Comparison of ENCODE assay signal across 9 mouse cellular contexts in the genomic region with DNA sequence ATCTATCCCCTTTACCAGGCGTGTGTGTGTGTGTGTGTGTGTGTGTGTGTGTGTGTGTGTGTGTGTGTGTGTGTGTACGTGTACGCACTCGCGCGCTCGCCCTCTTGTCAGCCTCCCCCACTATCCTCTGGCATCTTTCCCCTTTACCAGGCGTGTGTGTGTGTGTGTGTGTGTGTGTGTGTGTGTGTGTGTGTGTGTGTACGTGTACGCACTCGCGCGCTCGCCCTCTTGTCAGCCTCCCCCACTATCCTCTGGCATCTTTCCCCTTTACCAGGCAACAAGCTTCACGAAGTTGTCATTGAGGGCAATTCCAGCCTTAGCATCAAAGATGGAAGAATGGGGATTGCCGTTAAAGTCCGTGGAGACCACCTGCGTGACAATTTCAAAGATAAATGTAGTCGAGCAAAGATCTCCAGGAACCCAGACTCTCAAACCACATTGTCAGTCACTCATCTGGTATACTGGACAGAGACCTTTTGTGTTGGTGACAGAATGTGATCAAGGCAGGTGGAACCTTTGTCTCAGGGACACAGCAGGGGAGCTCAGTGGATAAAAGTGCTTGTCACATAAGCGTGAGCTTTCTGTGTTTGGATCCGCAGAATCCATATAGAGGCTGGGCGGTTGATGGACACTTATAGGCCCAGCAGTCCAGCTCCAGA. TPM values are rescaled to one million over a fixed set of nuclear protein-coding genes. Genes with fewer than 3 reads are reported as not detected.
DNase-seq lines count a peak whose midpoint lies in the region; ATAC-seq lines count a peak whose summit lies in the region.
"Not testable (repeated sequence)": the region's sequence is repeated elsewhere in the genome, so short reads cannot be mapped to it uniquely, and the experiment has no call there.
"Had no signal": no experiment of that assay in that cellular context is flagged by ENCODE, and none has a peak within 500 bp of the region (broad histone marks: within the 10 kb centered on the region; RNA-seq: fewer than 3 reads in every experiment).

No protein-coding gene starts in this region.

- 16% methylated on average over 8 of the region's 22 CpGs for WGBS in forebrain, embryonic 13.5 days
- 14% methylated on average over 21 of the region's 22 CpGs for WGBS in hindbrain, embryonic 10.5 days
- 21% methylated on average over 16 of the region's 22 CpGs for WGBS in kidney, embryonic 15.5 days
- 38% methylated on average over 9 of the region's 22 CpGs for WGBS in liver, embryonic 13.5 days (ENCODE audit: insufficient replicate concordance)
- 4% methylated on average over 16 of the region's 22 CpGs for WGBS in midbrain, embryonic 14.5 days
- 26% methylated on average over 10 of the region's 22 CpGs for WGBS in stomach, embryonic 14.5 days

- peak overlapping the region; percentile 64 for H3K4me3 ChIP-seq in forebrain, embryonic 13.5 days
- H3K4me3 ChIP-seq in hindbrain, embryonic 10.5 days: peak overlapping the region; percentile 73
- H3K4me3 ChIP-seq in kidney, embryonic 15.5 days (replicated peaks): peak overlapping the region; percentile 87
- H3K4me3 ChIP-seq in liver, embryonic 13.5 days (replicated peaks): peak overlapping the region; percentile 77
- H3K4me3 ChIP-seq in midbrain, embryonic 14.5 days (replicated peaks; ENCODE audit: low read depth, low read length): peak overlapping the region; percentile 78
- peak overlapping the region; percentile 72 for H3K4me3 ChIP-seq in stomach, embryonic 14.5 days (ENCODE audit: low read depth, low read length)

- DNase-seq in Muller cell, postnatal 12 days (ENCODE audit: inconsistent ontology term): peak; percentile 17
- DNase-seq in cerebellum, postnatal 14 days: peak; percentile 54 to 55
- DNase-seq in hindbrain, embryonic 10.5 days (ENCODE audit: low spot score): peak; percentile 12
- not testable (repeated sequence) for DNase-seq in liver, embryonic 13.5 days
- peak; percentile 56 for DNase-seq in midbrain, embryonic 14.5 days

- peak overlapping the region; percentile 73 for H3K4me2 ChIP-seq in forebrain, embryonic 13.5 days
- H3K4me2 ChIP-seq in kidney, embryonic 15.5 days: peak overlapping the region; percentile 65
- peak overlapping the region; percentile 92 for H3K4me2 ChIP-seq in liver, embryonic 13.5 days
- H3K4me2 ChIP-seq in midbrain, embryonic 14.5 days (ENCODE audit: low read length): peak overlapping the region; percentile 67
- peak overlapping the region; percentile 44 for H3K4me2 ChIP-seq in stomach, embryonic 14.5 days (replicated peaks; ENCODE audit: low read depth, low read length)

- H3K9ac ChIP-seq in forebrain, embryonic 13.5 days: peak overlapping the region; percentile 85
- H3K9ac ChIP-seq in kidney, embryonic 15.5 days: peak overlapping the region; percentile 61
- H3K9ac ChIP-seq in liver, embryonic 13.5 days: peak overlapping the region; percentile 87
- H3K9ac ChIP-seq in midbrain, embryonic 14.5 days (replicated peaks; ENCODE audit: low read length): peak overlapping the region; percentile 80
- peak overlapping the region; percentile 75 for H3K9ac ChIP-seq in stomach, embryonic 14.5 days (replicated peaks; ENCODE audit: low read depth, low read length)

- peak; percentile 22; the same call in 1 of the 2 replicates for ATAC-seq in forebrain, embryonic 13.5 days
- ATAC-seq in kidney, embryonic 15.5 days (replicated peaks; ENCODE audit: low FRiP score); liver, embryonic 13.5 days (ENCODE audit: low read depth); midbrain, embryonic 14.5 days (ENCODE audit: low FRiP score, low TSS enrichment); stomach, embryonic 14.5 days (ENCODE audit: insufficient number of reproducible peaks, insufficient read depth, low FRiP score, low read depth): not testable (repeated sequence)

- peaks cover 49% of the 10 kb centered on the region for H3K36me3 ChIP-seq in forebrain, embryonic 13.5 days (ENCODE audit: poor library complexity, severe bottlenecking)
- H3K36me3 ChIP-seq in hindbrain, embryonic 10.5 days: peaks cover 64% of the 10 kb centered on the region
- H3K36me3 ChIP-seq in kidney, embryonic 15.5 days: peaks cover 49% of the 10 kb centered on the region
- peaks cover 42% of the 10 kb centered on the region for H3K36me3 ChIP-seq in liver, embryonic 13.5 days
- H3K36me3 ChIP-seq in midbrain, embryonic 14.5 days (ENCODE audit: control insufficient read depth, insufficient read depth, low read length): peaks cover 30% of the 10 kb centered on the region
- peaks cover 12% of the 10 kb centered on the region for H3K36me3 ChIP-seq in stomach, embryonic 14.5 days (ENCODE audit: control insufficient read depth, insufficient read depth, low read length)

- not testable (repeated sequence) for H3K27me3 ChIP-seq in forebrain, embryonic 13.5 days; hindbrain, embryonic 10.5 days (ENCODE audit: insufficient read depth, poor library complexity, severe bottlenecking); kidney, embryonic 15.5 days; liver, embryonic 13.5 days; midbrain, embryonic 14.5 days (ENCODE audit: control insufficient read depth, insufficient read depth, low read length); stomach, embryonic 14.5 days (ENCODE audit: control insufficient read depth, insufficient read depth, low read length)

- H3K27ac ChIP-seq in forebrain, embryonic 13.5 days: peak overlapping the region; percentile 88
- peak overlapping the region; percentile 90 for H3K27ac ChIP-seq in hindbrain, embryonic 10.5 days
- peak overlapping the region; percentile 91 for H3K27ac ChIP-seq in kidney, embryonic 15.5 days
- peak overlapping the region; percentile 92 for H3K27ac ChIP-seq in liver, embryonic 13.5 days
- peak overlapping the region; percentile 94 for H3K27ac ChIP-seq in midbrain, embryonic 14.5 days (replicated peaks; ENCODE audit: low read depth, low read length)
- H3K27ac ChIP-seq in stomach, embryonic 14.5 days (ENCODE audit: low read length): peak overlapping the region; percentile 71

- H3K4me1 ChIP-seq in forebrain, embryonic 13.5 days: peaks cover 24% of the 10 kb centered on the region
- H3K4me1 ChIP-seq in hindbrain, embryonic 10.5 days (replicated peaks): peaks cover 32% of the 10 kb centered on the region
- peaks cover 21% of the 10 kb centered on the region for H3K4me1 ChIP-seq in kidney, embryonic 15.5 days
- H3K4me1 ChIP-seq in liver, embryonic 13.5 days (replicated peaks): peaks cover 30% of the 10 kb centered on the region
- H3K4me1 ChIP-seq in midbrain, embryonic 14.5 days (ENCODE audit: control insufficient read depth, insufficient read depth, low read length): peaks cover 24% of the 10 kb centered on the region
- not testable (repeated sequence) for H3K4me1 ChIP-seq in stomach, embryonic 14.5 days (ENCODE audit: control insufficient read depth, insufficient read depth, low read length)

- not testable (repeated sequence) for H3K9me3 ChIP-seq in forebrain, embryonic 13.5 days (replicated peaks); hindbrain, embryonic 10.5 days; kidney, embryonic 15.5 days (replicated peaks); liver, embryonic 13.5 days (replicated peaks); midbrain, embryonic 14.5 days (ENCODE audit: control insufficient read depth, low read length); stomach, embryonic 14.5 days (ENCODE audit: control insufficient read depth, low read depth, low read length)

RNA-seq across cellular contexts. Expression of gene Tmem147, which starts 0.9 kb away (rescaled TPM):
- polyA plus RNA-seq in forebrain, embryonic 13.5 days (2015; fragmentation: Nextera tagmentation; extraction: Ambion mirVana): 182 and 188 TPM in 2 replicates
- 163 and 170 TPM in 2 replicates for polyA plus RNA-seq in hindbrain, embryonic 10.5 days (2016; fragmentation: Nextera tagmentation; extraction: Ambion mirVana)
- polyA plus RNA-seq in kidney, embryonic 15.5 days (2015; fragmentation: Nextera tagmentation; extraction: Ambion mirVana): 180 and 192 TPM in 2 replicates
- 108 and 121 TPM in 2 replicates for polyA plus RNA-seq in liver, embryonic 13.5 days (2015; fragmentation: Nextera tagmentation; extraction: Ambion mirVana)
- 238 and 290 TPM in 2 replicates for polyA plus RNA-seq in midbrain, embryonic 14.5 days (2014; fragmentation: Nextera tagmentation; extraction: Ambion mirVana)
- polyA plus RNA-seq in stomach, embryonic 14.5 days (2014; fragmentation: Nextera tagmentation; extraction: Ambion mirVana): 210 and 215 TPM in 2 replicates

RNA-seq across cellular contexts. Expression of gene Gapdhs, which starts 13.3 kb away (rescaled TPM):
- 0.93 and 1.0 TPM in 2 replicates for polyA plus RNA-seq in forebrain, embryonic 13.5 days (2015; fragmentation: Nextera tagmentation; extraction: Ambion mirVana)
- 0.26 and 0.69 TPM in 2 replicates for polyA plus RNA-seq in hindbrain, embryonic 10.5 days (2016; fragmentation: Nextera tagmentation; extraction: Ambion mirVana)
- polyA plus RNA-seq in kidney, embryonic 15.5 days (2015; fragmentation: Nextera tagmentation; extraction: Ambion mirVana): 0.35 and 0.68 TPM in 2 replicates
- not detected in 2 replicates for polyA plus RNA-seq in liver, embryonic 13.5 days (2015; fragmentation: Nextera tagmentation; extraction: Ambion mirVana)
- 0.83 and 1.2 TPM in 2 replicates for polyA plus RNA-seq in midbrain, embryonic 14.5 days (2014; fragmentation: Nextera tagmentation; extraction: Ambion mirVana)
- polyA plus RNA-seq in stomach, embryonic 14.5 days (2014; fragmentation: Nextera tagmentation; extraction: Ambion mirVana): 0.29 and 0.74 TPM in 2 replicates

RNA-seq across cellular contexts. Expression of gene Atp4a, which starts 18.2 kb away (rescaled TPM):
- 0.79 and 1.4 TPM in 2 replicates for polyA plus RNA-seq in forebrain, embryonic 13.5 days (2015; fragmentation: Nextera tagmentation; extraction: Ambion mirVana)
- 0.91 and 1.6 TPM in 2 replicates for polyA plus RNA-seq in hindbrain, embryonic 10.5 days (2016; fragmentation: Nextera tagmentation; extraction: Ambion mirVana)
- 1.3 and 1.5 TPM in 2 replicates for polyA plus RNA-seq in kidney, embryonic 15.5 days (2015; fragmentation: Nextera tagmentation; extraction: Ambion mirVana)
- polyA plus RNA-seq in liver, embryonic 13.5 days (2015; fragmentation: Nextera tagmentation; extraction: Ambion mirVana): 1.1 and 1.7 TPM in 2 replicates
- polyA plus RNA-seq in midbrain, embryonic 14.5 days (2014; fragmentation: Nextera tagmentation; extraction: Ambion mirVana): 0.53 and 1.1 TPM in 2 replicates
- polyA plus RNA-seq in stomach, embryonic 14.5 days (2014; fragmentation: Nextera tagmentation; extraction: Ambion mirVana): 1.8 and 2.3 TPM in 2 replicates
- polyA plus RNA-seq: Patski had no signal

RNA-seq across cellular contexts. Expression of gene Sbsn, which starts 21.1 kb away (rescaled TPM):
- 1.5 and 1.9 TPM in 2 replicates for polyA plus RNA-seq in forebrain, embryonic 13.5 days (2015; fragmentation: Nextera tagmentation; extraction: Ambion mirVana)
- 0.72 and 0.93 TPM in 2 replicates for polyA plus RNA-seq in hindbrain, embryonic 10.5 days (2016; fragmentation: Nextera tagmentation; extraction: Ambion mirVana)
- polyA plus RNA-seq in kidney, embryonic 15.5 days (2015; fragmentation: Nextera tagmentation; extraction: Ambion mirVana): 2.2 and 2.6 TPM in 2 replicates
- polyA plus RNA-seq in liver, embryonic 13.5 days (2015; fragmentation: Nextera tagmentation; extraction: Ambion mirVana): 0.08 and 0.22 TPM in 2 replicates
- polyA plus RNA-seq in midbrain, embryonic 14.5 days (2014; fragmentation: Nextera tagmentation; extraction: Ambion mirVana): 0.82 and 3.8 TPM in 2 replicates
- 0.91 and 1.1 TPM in 2 replicates for polyA plus RNA-seq in stomach, embryonic 14.5 days (2014; fragmentation: Nextera tagmentation; extraction: Ambion mirVana)

RNA-seq across cellular contexts. Expression of gene 2200002J24Rik, which starts 31.5 kb away (rescaled TPM):
- polyA plus RNA-seq in forebrain, embryonic 13.5 days (2015; fragmentation: Nextera tagmentation; extraction: Ambion mirVana): not detected in 2 replicates
- not detected in 2 replicates for polyA plus RNA-seq in hindbrain, embryonic 10.5 days (2016; fragmentation: Nextera tagmentation; extraction: Ambion mirVana)
- polyA plus RNA-seq in kidney, embryonic 15.5 days (2015; fragmentation: Nextera tagmentation; extraction: Ambion mirVana): 0.58 TPM in 1 of 2 replicates, not detected in the other
- 0.34 and 0.37 TPM in 2 replicates for polyA plus RNA-seq in liver, embryonic 13.5 days (2015; fragmentation: Nextera tagmentation; extraction: Ambion mirVana)
- polyA plus RNA-seq in midbrain, embryonic 14.5 days (2014; fragmentation: Nextera tagmentation; extraction: Ambion mirVana): not detected in 2 replicates
- polyA plus RNA-seq in stomach, embryonic 14.5 days (2014; fragmentation: Nextera tagmentation; extraction: Ambion mirVana): 0.91 and 2.0 TPM in 2 replicates
